Mouse (Mus musculus) activated CD4-positive, CD25-positive, alpha-beta regulatory T cell, adult 4 months (primary cell): Measurements from ENCODE around the gene Ltv1. TPM values are rescaled to one million over a fixed set of nuclear protein-coding genes. Genes with fewer than 3 reads are reported as not detected.

Experiments used
- ATAC-seq: one replicate; pipeline ENCODE4 v1.8.0; 2017
- polyA plus RNA-seq, 2 experiments: library from polyadenylated mRNA; unstranded; fragments of 100-300 nt; shearing (Covaris generic); gene quantifications; one replicate each; pipeline ENCODE4 v1.2.1; 2017

Gene Ltv1
- 10 to 100 TPM; 37.0 to 37.4 TPM for polyA plus RNA-seq

- peak; percentile 95 for ATAC-seq
Observed at GRCm38 (mm10) chr10:13192731-13193351, at the start of gene Ltv1. Gene Ltv1 (minus strand): TSS chr10:13193168.

GRCm38 (mm10) chr10:13240431-13240830 lies 47.5 kb upstream of the Ltv1 start:
- ATAC-seq: no peak

GRCm38 (mm10) chr10:13238188-13238587 lies 45.2 kb upstream of the Ltv1 start:
- no peak for ATAC-seq

GRCm38 (mm10) chr10:13236866-13237265 lies 43.9 kb upstream of the Ltv1 start:
- ATAC-seq: no peak

- no peak for ATAC-seq
Observed at GRCm38 (mm10) chr10:13234503-13234902, 41.5 kb upstream of the Ltv1 start.

- no peak for ATAC-seq
Observed at GRCm38 (mm10) chr10:13233941-13234340, 41.0 kb upstream of the Ltv1 start.

GRCm38 (mm10) chr10:13233143-13233622 lies 40.2 kb upstream of the Ltv1 start:
- no peak for ATAC-seq

- no peak for ATAC-seq
Observed at GRCm38 (mm10) chr10:13232443-13233142, 39.6 kb upstream of the Ltv1 start.

- ATAC-seq: no peak
Observed at GRCm38 (mm10) chr10:13230716-13231115, 37.7 kb upstream of the Ltv1 start.

GRCm38 (mm10) chr10:13225377-13226063 lies 32.6 kb upstream of the Ltv1 start:
- no peak for ATAC-seq

- no peak for ATAC-seq
Observed at GRCm38 (mm10) chr10:13222135-13222534, 29.2 kb upstream of the Ltv1 start.

GRCm38 (mm10) chr10:13220061-13220460 lies 27.1 kb upstream of the Ltv1 start:
- ATAC-seq: no peak

- no peak for ATAC-seq
Observed at GRCm38 (mm10) chr10:13213956-13214355, 21.0 kb upstream of the Ltv1 start.

- no peak for ATAC-seq
Observed at GRCm38 (mm10) chr10:13212829-13213228, 19.9 kb upstream of the Ltv1 start.

GRCm38 (mm10) chr10:13212326-13212725 lies 19.4 kb upstream of the Ltv1 start:
- no peak for ATAC-seq

GRCm38 (mm10) chr10:13209930-13210637 lies 17.1 kb upstream of the Ltv1 start:
- no peak for ATAC-seq

- ATAC-seq: no peak
Observed at GRCm38 (mm10) chr10:13209506-13209905, 16.5 kb upstream of the Ltv1 start.

- ATAC-seq: no peak
Observed at GRCm38 (mm10) chr10:13209061-13209460, 16.1 kb upstream of the Ltv1 start.

- ATAC-seq: no peak
Observed at GRCm38 (mm10) chr10:13201741-13202293, 8.8 kb upstream of the Ltv1 start.

- no peak for ATAC-seq
Observed at GRCm38 (mm10) chr10:13200862-13201261, 7.9 kb upstream of the Ltv1 start.

GRCm38 (mm10) chr10:13199234-13199633 lies 6.3 kb upstream of the Ltv1 start:
- no peak for ATAC-seq

- no peak for ATAC-seq
Observed at GRCm38 (mm10) chr10:13196872-13197507, 4.0 kb upstream of the Ltv1 start.
